Mouse (Mus musculus): ENCODE measurements around the gene Tmem213. TPM values are rescaled to one million over a fixed set of nuclear protein-coding genes. Genes with fewer than 3 reads are reported as not detected.
A peak's percentile ranks its signal among the peaks of the same experiment; 100 is the strongest.

Tmem213 gene
- total RNA-seq, 2 experiments from 2014 or later, result not detected

- intact Hi-C loops (cut with DNase I), result no loop called here
- peak; percentile 65 to 77 for DNase-seq (ENCODE audit: low spot score in 2 of 2)
These were observed 36.5 kb downstream of the Tmem213 start for GRCm38 (mm10) chr6:38145463-38146065.

GRCm38 (mm10) chr6:38147301-38147700 lies 38.2 kb downstream of the Tmem213 start:
- intact Hi-C loops (cut with DNase I), result no loop called here
- DNase-seq (ENCODE audit: low spot score in 2 of 2), result no peak

- DNase-seq (ENCODE audit: low spot score in 2 of 2), result no peak
- intact Hi-C loops (cut with DNase I), result no loop called here
These were observed 39.6 kb downstream of the Tmem213 start for GRCm38 (mm10) chr6:38148626-38149025.

GRCm38 (mm10) chr6:38149483-38149882 lies 40.4 kb downstream of the Tmem213 start:
- intact Hi-C loops (cut with DNase I), result no loop called here
- no peak for DNase-seq (ENCODE audit: low spot score in 2 of 2)

- intact Hi-C loops (cut with DNase I), result no loop called here
These were observed 43.2 kb downstream of the Tmem213 start for GRCm38 (mm10) chr6:38152305-38152704.

GRCm38 (mm10) chr6:38156204-38156603 lies 47.1 kb downstream of the Tmem213 start:
- DNase-seq (ENCODE audit: low spot score in 2 of 2), result no peak
- intact Hi-C loops (cut with DNase I), result no loop called here

More at GRCm38 (mm10) chr6:38152305-38152704, 43.2 kb downstream of the Tmem213 start:
- DNase-seq (ENCODE audit: low spot score in 2 of 2), result no peak

- DNase-seq (ENCODE audit: low spot score in 2 of 2), result no peak
- intact Hi-C loops (cut with DNase I), result no loop called here
These were observed 48.9 kb downstream of the Tmem213 start for GRCm38 (mm10) chr6:38157925-38158324.

- intact Hi-C loops (cut with DNase I), result no loop called here
- DNase-seq (ENCODE audit: low spot score in 2 of 2), result no peak
These were observed 50.5 kb downstream of the Tmem213 start for GRCm38 (mm10) chr6:38159576-38159975.

GRCm38 (mm10) chr6:38160102-38160501 lies 51.0 kb downstream of the Tmem213 start:
- intact Hi-C loops (cut with DNase I), result loop anchor here (2.0 to 5.0 kb wide), 2 partner anchors 92 to 167 kb away; partner anchors contain the start of gene D630045J12Rik
- DNase-seq (ENCODE audit: low spot score in 2 of 2), result peak; percentile 93

- intact Hi-C loops (cut with DNase I), result loop anchor here (2.0 to 5.0 kb wide), 2 partner anchors 92 to 166 kb away; partner anchors contain the start of gene D630045J12Rik
- DNase-seq (ENCODE audit: low spot score in 2 of 2), result no peak
These were observed 51.5 kb downstream of the Tmem213 start for GRCm38 (mm10) chr6:38160556-38160955.

GRCm38 (mm10) chr6:38162825-38163504 lies 53.9 kb downstream of the Tmem213 start:
- DNase-seq (ENCODE audit: low spot score in 2 of 2), result no peak
- intact Hi-C loops (cut with DNase I), result loop anchor here (5.0 kb wide), 1 partner anchor 89 kb away; the partner anchor contains the start of gene D630045J12Rik

GRCm38 (mm10) chr6:38164705-38165104 lies 55.6 kb downstream of the Tmem213 start:
- peak; percentile 17 to 41 for DNase-seq (ENCODE audit: low spot score in 2 of 2)
- intact Hi-C loops (cut with DNase I), result loop anchor here (5.0 kb wide), 1 partner anchor 88 kb away; the partner anchor contains the start of gene D630045J12Rik

GRCm38 (mm10) chr6:38165385-38165784 lies 56.3 kb downstream of the Tmem213 start:
- DNase-seq (ENCODE audit: low spot score in 2 of 2), result no peak
- intact Hi-C loops (cut with DNase I), result no loop called here

Other genes with a start within 250 kb of the Tmem213 start
- gene Trim24, start 238.4 kb upstream of the Tmem213 start, total RNA-seq (2021), result 10 to 100 TPM; 32.2 to 32.9 TPM
- under 1 TPM in 1 of 2 experiments, not detected in 1; 0.66 TPM for gene Svopl, start 62.3 kb upstream of the Tmem213 start, total RNA-seq (2021)
- gene Atp6v0a4, start 15.3 kb downstream of the Tmem213 start, total RNA-seq (2021), result 1 to 10 TPM; 5.1 to 6.0 TPM
- gene D630045J12Rik, start 144.8 kb downstream of the Tmem213 start, total RNA-seq (2021), result 10 to 100 TPM; 35.3 to 39.1 TPM
- 1 to 10 TPM; 2.4 to 2.6 TPM for gene Zc3hav1l, start 190.0 kb downstream of the Tmem213 start, total RNA-seq (2021)
- gene Zc3hav1, start 245.3 kb downstream of the Tmem213 start, total RNA-seq (2021), result 1 to 10 TPM; 2.7 to 2.9 TPM

All from left cerebral cortex, postnatal 14 days (tissue).